Mouse (Mus musculus) cerebellum, postnatal 14 days (tissue): ENCODE data around the gene Chadl.

Experiments
- DNase-seq, 2 experiments: peaks; one replicate each; pipeline ENCODE4 v3.0.0; 2021; ENCODE audit warnings: mixed read lengths in 2 of 2

Chadl gene

DNA sequence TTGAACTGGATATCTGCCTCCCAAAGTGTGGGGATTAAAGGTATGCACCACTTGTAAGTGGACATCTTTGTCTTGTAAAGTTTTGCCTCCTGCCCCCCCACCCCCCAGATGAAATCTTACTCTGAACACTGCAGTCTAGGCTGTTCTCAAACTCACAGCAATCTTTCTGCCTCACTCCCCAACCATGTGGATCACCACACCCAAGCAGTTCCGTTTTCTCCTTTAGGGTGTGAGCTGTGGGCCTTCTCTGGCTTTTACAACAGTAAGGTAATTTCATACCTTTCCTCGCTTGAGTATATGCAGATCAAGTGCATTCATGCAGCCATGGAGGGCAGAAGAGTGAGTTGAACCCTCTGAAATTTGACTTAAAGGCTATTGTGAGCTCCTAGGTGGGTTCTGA, 3.1 kb upstream of the Chadl start:
- no peak for DNase-seq

GRCm38 (mm10) chr15:81698532-81698931, 1.4 kb upstream of the Chadl start:
- DNase-seq = no peak

DNA sequence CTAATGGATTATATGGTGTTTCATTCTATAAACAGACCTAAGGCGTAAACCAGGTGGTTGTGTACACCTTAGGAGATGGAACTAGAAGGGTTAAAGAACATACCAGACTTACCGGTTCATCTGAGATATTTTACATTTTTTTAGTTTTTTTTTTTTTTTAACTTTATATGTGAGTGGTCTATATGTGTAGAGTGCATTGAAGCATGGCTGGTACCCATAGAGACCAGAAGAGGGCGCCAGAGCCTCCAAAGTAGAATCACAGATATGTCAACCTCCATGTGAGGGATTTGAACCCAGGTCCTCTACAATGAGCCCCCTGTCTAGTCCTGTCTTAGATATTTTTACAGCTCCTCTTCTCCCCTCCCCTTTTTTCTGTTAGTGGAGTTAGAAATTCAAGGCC, 760 bp upstream of the Chadl start:
- peak; percentile 50 to 66 for DNase-seq

DNA sequence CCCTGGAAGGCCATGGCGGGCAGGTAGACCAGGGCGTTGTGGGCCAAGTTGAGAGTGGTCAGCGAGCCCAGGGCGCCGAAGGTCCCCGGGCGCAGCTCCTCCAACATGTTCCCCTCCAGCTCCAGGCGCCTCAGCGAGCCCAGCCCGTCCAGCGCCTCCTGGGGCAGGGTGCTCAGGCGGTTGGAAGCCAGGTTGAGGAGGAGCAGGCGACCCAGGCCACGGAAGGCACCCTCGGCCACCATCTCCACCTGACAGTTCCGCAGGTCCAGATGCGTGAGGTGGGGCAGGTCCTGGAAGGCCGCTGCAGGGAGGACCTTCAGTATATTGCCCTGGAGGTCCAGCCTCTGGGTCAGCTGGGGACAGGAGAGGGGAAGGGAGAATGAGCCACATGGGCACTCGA, 2.2 kb downstream of the Chadl start:
- no peak for DNase-seq

DNA sequence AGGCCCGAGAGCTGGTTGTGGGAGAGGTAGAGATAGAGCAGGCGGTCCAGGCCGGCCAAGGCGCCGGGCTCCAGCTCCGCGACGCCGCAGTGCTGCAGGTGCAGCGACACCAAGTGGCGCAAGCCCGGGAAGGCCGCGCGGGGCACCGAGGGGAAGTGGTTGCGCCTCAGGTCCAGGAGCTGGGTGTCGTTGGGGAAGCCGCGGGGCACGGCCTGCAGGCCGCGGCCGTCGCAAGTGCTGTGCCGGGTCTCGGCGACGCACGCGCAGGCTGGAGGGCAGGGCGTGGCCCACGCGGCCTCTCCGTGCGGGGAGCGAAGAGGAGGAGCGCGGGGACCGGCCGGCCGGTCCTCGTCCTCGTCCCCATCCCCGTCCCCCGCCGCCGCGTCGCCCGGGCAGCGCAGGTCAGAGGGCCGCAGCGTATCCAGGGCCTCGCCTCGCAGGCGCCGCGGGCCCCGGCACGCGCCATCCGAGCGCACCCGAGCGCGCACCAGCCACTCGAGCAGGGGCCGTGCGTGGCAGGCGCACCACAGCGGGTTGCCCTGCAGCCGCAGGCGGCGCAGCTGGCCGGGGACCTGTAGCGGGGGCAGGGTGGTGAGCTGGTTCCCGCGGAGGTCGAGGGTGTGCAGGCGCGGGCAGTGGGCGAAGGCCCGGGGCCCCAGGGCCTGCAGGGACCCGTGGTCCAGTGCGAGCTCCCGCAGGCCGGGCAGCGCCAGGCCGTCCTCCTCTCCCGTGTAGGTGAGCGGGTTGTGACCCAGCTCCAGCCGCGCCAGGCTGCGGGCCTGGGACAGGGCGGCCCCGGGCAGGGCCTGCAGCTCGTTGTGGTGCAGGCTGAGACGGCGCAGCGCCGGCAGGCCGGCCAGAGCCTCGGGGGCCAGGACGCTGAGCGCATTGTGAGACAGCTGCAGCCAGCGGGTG, 2.9 kb downstream of the Chadl start:
- peak; percentile 88 to 89 for DNase-seq

- no peak for DNase-seq
These were observed 3.6 kb downstream of the Chadl start for GRCm38 (mm10) chr15:81693366-81693966.

DNA sequence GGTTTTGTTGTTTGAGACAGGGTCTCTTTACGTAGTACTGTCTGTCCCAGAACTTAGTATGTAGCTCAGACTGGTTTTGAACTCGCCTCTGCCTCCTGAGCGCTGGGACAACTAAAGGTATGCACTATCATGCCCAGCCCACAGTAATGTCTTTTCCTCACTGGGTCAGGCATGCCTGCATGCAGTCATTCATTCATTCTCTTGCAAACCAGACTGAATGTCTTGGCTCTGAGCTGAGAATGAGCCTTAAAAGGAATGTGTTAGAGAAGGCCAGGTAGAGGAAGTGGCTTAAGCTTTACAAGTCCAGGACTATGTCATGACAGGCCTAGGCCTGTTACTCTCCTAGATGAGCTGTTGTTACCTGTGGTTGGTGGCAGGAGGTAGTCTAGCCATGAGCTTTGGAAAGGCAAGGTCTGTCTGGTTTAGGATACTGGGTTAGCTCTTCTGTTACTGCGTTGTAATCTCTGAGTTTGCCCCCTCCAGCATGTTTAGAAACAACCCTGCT, 16.7 kb downstream of the Chadl start:
- no peak for DNase-seq

- DNase-seq = no peak
These were observed 20.4 kb downstream of the Chadl start for GRCm38 (mm10) chr15:81676637-81677036.

DNA sequence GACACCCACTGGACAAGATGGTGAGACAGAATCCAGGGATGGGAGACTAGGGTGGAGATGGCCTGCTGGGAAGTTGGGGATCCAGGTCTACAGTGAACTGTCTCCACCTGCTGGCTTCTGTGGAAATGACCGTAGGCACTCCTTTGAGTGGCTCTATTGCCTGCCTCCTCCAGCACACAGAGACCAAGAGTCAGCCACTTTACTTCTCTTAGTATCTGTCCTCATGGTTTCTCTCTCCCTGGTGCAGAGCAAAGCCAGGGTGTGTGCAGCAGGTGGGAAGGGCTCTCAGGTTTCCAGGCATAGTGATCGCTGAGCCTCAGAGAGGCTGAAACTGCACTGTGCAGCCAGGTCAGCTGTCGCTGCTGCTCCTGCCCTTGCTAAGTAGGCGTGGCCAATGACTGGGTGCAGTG, 26.9 kb downstream of the Chadl start:
- DNase-seq = peak; percentile 60 to 71

DNA sequence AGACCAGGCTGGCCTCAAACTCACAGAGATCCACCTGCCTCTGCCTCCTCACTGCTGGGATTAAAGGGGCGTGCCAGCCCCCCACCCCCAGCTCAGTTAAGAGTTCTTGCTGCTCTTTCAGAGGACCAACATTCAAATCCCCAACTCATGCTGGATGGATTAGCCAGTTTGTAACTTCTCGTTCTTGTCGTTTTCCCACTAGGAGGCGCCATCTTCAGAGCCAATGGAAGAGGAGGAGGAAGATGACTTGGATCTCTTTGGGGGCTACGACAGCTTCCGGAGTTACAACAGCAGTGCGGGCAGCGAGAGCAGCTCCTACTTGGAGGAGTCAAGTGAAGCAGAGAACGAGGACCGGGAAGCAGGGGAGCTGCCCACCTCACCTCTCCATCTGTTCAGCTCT, 30.1 kb downstream of the Chadl start:
- DNase-seq = no peak

GRCm38 (mm10) chr15:81663697-81664561, 33.2 kb downstream of the Chadl start, which contains the start of gene L3mbtl2:
Gene L3mbtl2, plus strand, starts transcription at chr15:81663889.
- peak; percentile 93 for DNase-seq

GRCm38 (mm10) chr15:81663281-81663680, 33.8 kb downstream of the Chadl start:
- DNase-seq = peak in 1 of 2 experiments; percentile 14

- no peak for DNase-seq
These were observed 35.4 kb downstream of the Chadl start for GRCm38 (mm10) chr15:81661701-81662100.

- peak; percentile 82 to 83 for DNase-seq
These were observed 46.5 kb downstream of the Chadl start for GRCm38 (mm10) chr15:81650636-81651035.

- DNase-seq = peak; percentile 56 to 63
These were observed 47.3 kb downstream of the Chadl start for GRCm38 (mm10) chr15:81649516-81650455.
